Mouse (Mus musculus): Measurements from ENCODE around the gene Slc9a7.

GRCm38 (mm10) chrX:20168430-20168829 is 123.2 kb downstream of the Slc9a7 start:
- TF ChIP-seq GATA1 (IDR thresholded peaks at IDR 0.05; ENCODE audit: borderline replicate concordance, low read length) (no peak), FLI1 (IDR thresholded peaks at IDR 0.05; ENCODE audit: low read length) (no peak)

All from megakaryocyte, embryonic 14.5 days (primary cell).